Mouse (Mus musculus): ENCODE data around the gene Adam15. TPM values are rescaled to one million over a fixed set of nuclear protein-coding genes. Genes with fewer than 3 reads are reported as not detected.

Adam15 gene
- polyA plus RNA-seq, 1 experiment: 95.1 TPM

DNA sequence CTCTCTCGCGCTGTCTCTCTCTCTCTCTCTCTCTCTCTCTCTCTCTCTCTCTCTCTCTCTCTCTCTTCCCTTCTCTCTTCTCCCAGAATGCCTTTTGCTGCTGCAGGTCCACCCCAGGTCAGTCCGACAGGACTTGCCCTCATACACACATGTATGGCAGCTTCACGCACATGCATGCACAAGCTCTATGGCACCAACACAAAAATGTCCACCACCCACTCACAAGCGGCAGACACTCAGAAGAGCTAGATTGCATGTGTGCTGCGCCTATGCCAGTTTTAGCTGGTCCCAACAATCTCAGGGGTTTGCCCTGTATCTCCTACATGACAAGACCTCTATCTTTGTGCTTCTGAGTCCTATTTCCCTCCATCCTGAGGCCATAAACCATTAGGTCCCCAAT lies 32.5 kb downstream of the Adam15 start:
- TF ChIP-seq CTCF (conservative IDR thresholded peaks at IDR 0.05; ENCODE audit: insufficient read depth, insufficient read length, low read depth, low read length) (no peak), POLR2A (IDR thresholded peaks at IDR 0.05; ENCODE audit: low read depth, low read length) (no peak)
- H3K27me3 ChIP-seq (replicated peaks; ENCODE audit: control insufficient read depth, insufficient read depth, low read length): peaks cover 7% of the 10 kb centered on the region
- no peak overlapping the region for H3K27ac ChIP-seq (ENCODE audit: insufficient read depth, low read depth, low read length)
- no peak overlapping the region for H3K4me3 ChIP-seq (ENCODE audit: insufficient read depth, low read depth, low read length)
- no peak for DNase-seq
- WGBS: 69% methylated on average over 6 of the region's 6 CpGs
- peaks cover 14% of the 10 kb centered on the region for H3K4me1 ChIP-seq (ENCODE audit: control insufficient read depth, insufficient read depth, low read length)
- no peaks in the 10 kb centered on the region for H3K36me3 ChIP-seq (ENCODE audit: control insufficient read depth, insufficient read depth, low read length)

DNA sequence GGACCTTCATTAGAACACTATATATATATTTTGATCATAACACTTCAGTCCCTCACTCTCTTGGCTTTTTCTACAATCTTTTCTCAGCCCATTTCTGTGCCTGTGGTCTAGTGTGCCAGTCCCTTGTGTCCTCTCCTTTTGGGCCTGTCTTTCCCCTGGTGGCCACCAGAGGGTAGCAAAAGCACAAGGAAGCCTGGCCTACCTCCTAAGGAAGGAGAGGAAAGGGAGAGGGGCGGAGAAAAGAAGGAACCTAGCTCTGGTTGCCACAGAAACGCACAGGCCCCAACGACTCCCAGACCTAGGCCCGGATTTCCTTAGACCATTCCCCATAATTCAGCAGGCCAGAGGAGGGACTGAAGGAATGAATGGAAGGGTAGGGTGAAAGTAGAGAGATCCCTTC lies 33.0 kb downstream of the Adam15 start:
- Histone ChIP-seq H3K4me1 (ENCODE audit: control insufficient read depth, insufficient read depth, low read length) (peaks cover 10% of the 10 kb centered on the region), H3K27me3 (replicated peaks; ENCODE audit: control insufficient read depth, insufficient read depth, low read length) (peaks cover 7% of the 10 kb centered on the region), H3K36me3 (ENCODE audit: control insufficient read depth, insufficient read depth, low read length) (no peaks in the 10 kb centered on the region), H3K27ac (ENCODE audit: insufficient read depth, low read depth, low read length) (no peak overlapping the region), H3K4me3 (ENCODE audit: insufficient read depth, low read depth, low read length) (no peak overlapping the region)
- peak; percentile 93 for DNase-seq
- 2% methylated on average over 4 of the region's 4 CpGs for WGBS
- TF ChIP-seq POLR2A (IDR thresholded peaks at IDR 0.05; ENCODE audit: low read depth, low read length) (no peak), CTCF (conservative IDR thresholded peaks at IDR 0.05; ENCODE audit: insufficient read depth, insufficient read length, low read depth, low read length) (peak; percentile 95)

GRCm38 (mm10) chr3:89315930-89316831 lies 33.6 kb downstream of the Adam15 start:
- WGBS: 13% methylated on average over 40 of the region's 40 CpGs
- TF ChIP-seq POLR2A (IDR thresholded peaks at IDR 0.05; ENCODE audit: low read depth, low read length) (no peak), CTCF (conservative IDR thresholded peaks at IDR 0.05; ENCODE audit: insufficient read depth, insufficient read length, low read depth, low read length) (no peak)
- Histone ChIP-seq H3K4me3 (ENCODE audit: insufficient read depth, low read depth, low read length) (no peak overlapping the region), H3K27ac (ENCODE audit: insufficient read depth, low read depth, low read length) (no peak overlapping the region), H3K27me3 (replicated peaks; ENCODE audit: control insufficient read depth, insufficient read depth, low read length) (peaks cover 7% of the 10 kb centered on the region), H3K4me1 (ENCODE audit: control insufficient read depth, insufficient read depth, low read length) (peaks cover 6% of the 10 kb centered on the region), H3K36me3 (ENCODE audit: control insufficient read depth, insufficient read depth, low read length) (no peaks in the 10 kb centered on the region)
- DNase-seq: no peak

DNA sequence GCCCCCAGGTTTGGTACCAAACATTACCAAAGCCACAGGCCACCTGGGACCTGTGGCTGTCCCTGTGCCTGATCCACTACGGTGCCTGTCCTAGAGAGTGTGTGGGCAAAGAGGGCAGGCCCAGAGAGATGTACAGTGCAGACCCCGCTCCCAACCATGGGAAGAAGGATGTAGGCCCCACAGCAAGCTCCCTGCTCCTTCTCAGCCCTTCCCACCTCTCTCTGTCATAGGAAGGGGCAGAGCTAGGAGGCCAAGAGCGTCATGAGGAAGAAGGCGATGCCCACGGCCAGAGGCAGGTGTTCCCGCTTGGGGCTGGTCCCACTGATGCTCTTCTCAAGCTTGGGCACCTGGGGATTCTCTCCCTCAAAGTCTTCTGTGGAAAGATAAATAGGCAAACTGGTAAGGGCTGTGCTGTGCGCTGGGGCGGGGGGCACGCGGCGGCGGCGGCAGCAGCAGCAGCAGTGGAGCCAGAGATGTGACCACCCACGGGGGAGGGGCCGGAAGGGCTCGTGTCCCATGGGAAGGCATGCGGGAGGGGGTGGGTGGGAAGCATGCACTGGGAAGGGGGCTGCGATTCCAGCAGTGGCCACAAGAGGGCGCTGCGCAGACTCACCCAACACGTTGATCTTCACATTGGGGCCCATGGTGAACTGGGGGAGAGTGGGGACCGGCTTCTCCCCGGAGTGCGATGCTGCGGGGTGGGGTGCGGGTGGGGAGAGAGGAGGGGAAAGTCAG lies 34.4 kb downstream of the Adam15 start:
- peak overlapping the region; percentile 17; the same call in 1 of the 2 replicates for H3K4me3 ChIP-seq (ENCODE audit: insufficient read depth, low read depth, low read length)
- no peaks in the 10 kb centered on the region for H3K36me3 ChIP-seq (ENCODE audit: control insufficient read depth, insufficient read depth, low read length)
- TF ChIP-seq POLR2A (IDR thresholded peaks at IDR 0.05; ENCODE audit: low read depth, low read length): no peak
- peak; percentile 75 for TF ChIP-seq CTCF (conservative IDR thresholded peaks at IDR 0.05; ENCODE audit: insufficient read depth, insufficient read length, low read depth, low read length)
- peaks cover 3% of the 10 kb centered on the region for H3K4me1 ChIP-seq (ENCODE audit: control insufficient read depth, insufficient read depth, low read length)
- peaks cover 3% of the 10 kb centered on the region for H3K27me3 ChIP-seq (replicated peaks; ENCODE audit: control insufficient read depth, insufficient read depth, low read length)
- H3K27ac ChIP-seq (ENCODE audit: insufficient read depth, low read depth, low read length): no peak overlapping the region
- 7% methylated on average over 26 of the region's 26 CpGs for WGBS
- peak; percentile 80 for DNase-seq

DNA sequence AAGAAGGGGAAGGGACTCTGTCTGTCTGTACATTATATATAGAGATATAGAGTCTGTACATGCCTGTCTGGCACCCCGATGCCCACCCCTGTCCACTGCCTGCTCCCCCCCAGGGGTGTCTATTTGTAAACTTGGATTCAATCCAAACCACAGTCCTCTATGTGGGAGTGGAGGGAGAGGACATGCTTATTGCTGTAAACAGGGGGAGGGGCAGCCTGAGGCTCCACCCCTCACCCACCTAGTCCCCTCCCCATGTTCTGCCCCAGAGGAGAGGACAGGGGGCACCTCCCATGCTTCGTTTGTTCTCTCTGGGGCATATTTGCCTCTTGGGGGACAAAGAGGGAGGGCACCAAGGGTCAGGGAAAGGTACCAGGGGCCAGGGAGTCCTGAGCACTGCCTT lies 35.0 kb downstream of the Adam15 start:
- no peaks in the 10 kb centered on the region for H3K36me3 ChIP-seq (ENCODE audit: control insufficient read depth, insufficient read depth, low read length)
- no peak for TF ChIP-seq CTCF (conservative IDR thresholded peaks at IDR 0.05; ENCODE audit: insufficient read depth, insufficient read length, low read depth, low read length)
- no peaks in the 10 kb centered on the region for H3K4me1 ChIP-seq (ENCODE audit: control insufficient read depth, insufficient read depth, low read length)
- H3K27me3 ChIP-seq (replicated peaks; ENCODE audit: control insufficient read depth, insufficient read depth, low read length): peaks cover 3% of the 10 kb centered on the region
- no peak overlapping the region for H3K27ac ChIP-seq (ENCODE audit: insufficient read depth, low read depth, low read length)
- no peak overlapping the region for H3K4me3 ChIP-seq (ENCODE audit: insufficient read depth, low read depth, low read length)
- WGBS: 51% methylated on average over 2 of the region's 2 CpGs
- no peak for DNase-seq

GRCm38 (mm10) chr3:89314340-89314739 lies 35.5 kb downstream of the Adam15 start:
- H3K36me3 ChIP-seq (ENCODE audit: control insufficient read depth, insufficient read depth, low read length): no peaks in the 10 kb centered on the region
- no peaks in the 10 kb centered on the region for H3K4me1 ChIP-seq (ENCODE audit: control insufficient read depth, insufficient read depth, low read length)
- H3K27me3 ChIP-seq (replicated peaks; ENCODE audit: control insufficient read depth, insufficient read depth, low read length): no peaks in the 10 kb centered on the region; the same call in 1 of the 2 replicates
- no peak overlapping the region for H3K27ac ChIP-seq (ENCODE audit: insufficient read depth, low read depth, low read length)
- whole genome bisulfite sequencing: 74% methylated on average over 5 of the region's 5 CpGs
- DNase-seq: no peak
- no peak for TF ChIP-seq CTCF (conservative IDR thresholded peaks at IDR 0.05; ENCODE audit: insufficient read depth, insufficient read length, low read depth, low read length)
- no peak overlapping the region for H3K4me3 ChIP-seq (ENCODE audit: insufficient read depth, low read depth, low read length)

- TF ChIP-seq POLR2A (IDR thresholded peaks at IDR 0.05; ENCODE audit: low read depth, low read length) (no peak), CTCF (conservative IDR thresholded peaks at IDR 0.05; ENCODE audit: insufficient read depth, insufficient read length, low read depth, low read length) (peak; percentile 93)
- peak; percentile 86 for DNase-seq
- no peak overlapping the region for H3K4me3 ChIP-seq (ENCODE audit: insufficient read depth, low read depth, low read length)
- H3K27me3 ChIP-seq (replicated peaks; ENCODE audit: control insufficient read depth, insufficient read depth, low read length): no peaks in the 10 kb centered on the region
- no peaks in the 10 kb centered on the region for H3K36me3 ChIP-seq (ENCODE audit: control insufficient read depth, insufficient read depth, low read length)
- peaks cover 12% of the 10 kb centered on the region for H3K4me1 ChIP-seq (ENCODE audit: control insufficient read depth, insufficient read depth, low read length)
- 2% methylated on average over 9 of the region's 9 CpGs for WGBS
- no peak overlapping the region for H3K27ac ChIP-seq (ENCODE audit: insufficient read depth, low read depth, low read length)
These were observed 41.7 kb downstream of the Adam15 start for GRCm38 (mm10) chr3:89308089-89308488.

Measured in kidney, adult 2 months (tissue).